Mouse (Mus musculus) layer of hippocampus, postnatal 14 days (tissue): ENCODE measurements around the gene Saysd1. TPM values are rescaled to one million over a fixed set of nuclear protein-coding genes. Genes with fewer than 3 reads are reported as not detected.
"Not testable (repeated sequence)": the region's sequence is repeated elsewhere in the genome, so short reads cannot be mapped to it uniquely, and the experiment has no call there.

Experiments
- DNase-seq, 2 experiments: peaks; one replicate each; pipeline ENCODE4 v3.0.0; 2021 to 2022; ENCODE audit warnings: low spot score in 2 of 2, mixed read lengths in 1 of 2
- total RNA-seq, 2 experiments: library from RNA; stranded (reverse); gene quantifications; 2 replicates each; pipeline ENCODE4 v1.2.3; 2021

Gene Saysd1
- total RNA-seq, 2 experiments from 2014 or later: 5.2 to 6.6 TPM

DNA sequence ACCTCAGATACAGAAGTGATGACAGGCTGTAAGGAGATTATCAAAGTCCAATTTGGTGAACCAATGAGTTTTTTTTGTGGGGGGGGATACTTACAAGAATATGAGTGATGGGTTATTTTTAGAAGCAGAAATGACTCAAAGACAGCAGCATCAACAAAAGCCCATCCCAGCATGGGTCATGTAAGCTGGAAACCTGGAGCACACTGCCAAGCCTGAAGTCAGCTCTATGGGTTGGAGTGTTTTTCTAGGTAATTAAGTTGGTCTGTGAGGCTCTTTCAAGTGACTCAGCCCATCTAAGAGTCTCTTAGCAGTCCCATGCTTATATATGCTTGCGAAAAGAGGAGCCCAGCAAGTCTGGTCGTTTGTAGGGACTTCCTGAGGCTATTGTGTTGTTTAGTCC lies 91.0 kb downstream of the Saysd1 start:
- DNase-seq: no peak

DNA sequence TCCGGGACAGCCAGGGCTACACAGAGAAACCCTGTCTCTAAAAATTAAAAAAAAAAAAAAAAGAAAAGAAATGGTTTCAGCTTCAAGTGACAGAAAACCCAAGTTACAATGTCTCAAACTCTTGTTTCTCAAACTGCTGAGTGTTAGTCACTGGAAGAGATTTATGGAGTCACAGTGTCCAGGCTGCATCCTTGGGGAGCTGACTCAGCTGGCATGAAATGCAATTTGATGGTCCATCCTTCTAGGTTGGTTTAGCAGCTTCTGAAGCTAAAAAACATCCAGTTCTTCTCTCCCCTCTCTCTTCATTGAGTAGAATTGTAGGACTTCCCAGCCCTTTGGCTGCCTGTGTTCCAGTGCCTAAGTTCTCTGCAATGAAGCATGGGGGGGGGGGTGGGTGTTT lies 94.3 kb downstream of the Saysd1 start:
- DNase-seq: no peak

DNA sequence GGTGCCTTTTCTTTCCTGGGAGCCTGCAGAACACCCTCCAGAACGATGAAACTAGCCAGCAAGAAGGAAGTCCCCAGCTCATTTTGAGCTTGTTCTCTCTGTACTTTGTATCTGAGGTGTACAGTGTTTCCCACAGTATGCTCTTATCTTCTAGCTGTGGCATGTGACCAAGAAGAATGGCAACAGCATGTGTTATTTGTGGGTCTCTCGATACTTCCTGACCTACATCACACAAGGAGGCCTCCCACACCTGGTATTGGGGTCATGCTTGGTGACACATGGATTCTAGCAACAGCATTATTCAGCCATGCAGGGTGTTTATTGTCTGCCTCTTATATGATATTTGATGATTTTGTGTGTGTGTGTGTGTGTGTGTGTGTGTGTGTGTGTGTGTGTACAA lies 96.5 kb downstream of the Saysd1 start:
- DNase-seq: no peak

GRCm38 (mm10) chr14:20040976-20041375 lies 97.4 kb downstream of the Saysd1 start:
- DNase-seq: no peak

DNA sequence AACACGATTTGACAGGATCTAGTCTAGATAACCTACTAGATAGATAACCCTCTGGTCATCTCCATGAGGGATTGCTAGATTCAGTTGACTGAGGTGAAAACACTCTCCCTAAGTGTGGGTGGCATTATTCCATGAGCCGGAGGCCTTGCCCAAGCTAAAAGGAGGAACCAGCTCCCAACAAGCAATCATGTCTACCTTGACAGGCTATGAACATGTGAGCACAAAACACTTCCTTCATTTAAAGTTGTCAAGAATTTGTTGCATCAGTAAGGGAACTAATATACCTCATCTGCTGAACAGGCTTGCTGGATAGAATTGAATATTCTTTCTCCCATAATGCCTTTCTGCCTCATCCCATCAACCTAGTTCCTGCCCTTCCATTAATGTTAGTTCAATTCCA lies 98.5 kb downstream of the Saysd1 start:
- no peak for DNase-seq

- no peak for DNase-seq
Measured at GRCm38 (mm10) chr14:20032738-20033116, 105.6 kb downstream of the Saysd1 start.

- DNase-seq: no peak
Measured at GRCm38 (mm10) chr14:20032016-20032737, 106.2 kb downstream of the Saysd1 start.

GRCm38 (mm10) chr14:20029606-20030005 lies 108.7 kb downstream of the Saysd1 start:
- DNase-seq: no peak

- not testable (repeated sequence) for DNase-seq
Measured at GRCm38 (mm10) chr14:20027475-20027874, 110.9 kb downstream of the Saysd1 start.

Other genes with a start within 250 kb of the Saysd1 start
- 100 to 1,000 TPM; 384 to 437 TPM for gene Gng2, start 160.9 kb downstream of the Saysd1 start, total RNA-seq
- under 1 TPM; 0.39 to 0.41 TPM for gene Kcnk5, start 43.3 kb upstream of the Saysd1 start, total RNA-seq
- gene Kcnk16, start 130.7 kb upstream of the Saysd1 start, total RNA-seq: not detected
- gene Nudt13, start 156.2 kb upstream of the Saysd1 start, total RNA-seq: 10 to 100 TPM; 23.4 to 28.3 TPM
- 10 to 100 TPM; 27.9 to 32.8 TPM for gene Ecd, start 209.6 kb upstream of the Saysd1 start, total RNA-seq
- gene Fam149b, start 209.6 kb upstream of the Saysd1 start, total RNA-seq: 10 to 100 TPM; 44.3 to 45.5 TPM